Mouse (Mus musculus) limb, embryonic 11.5 days (tissue): ENCODE measurements at regions not wholly inside any gene's neighbourhood (a gene's known extent, or its start where the extent isn't known, plus 50 kb on each side); places are given as distances from the start of the nearest gene placed in this dataset.
"Not testable (repeated sequence)": the region's sequence is repeated elsewhere in the genome, so short reads cannot be mapped to it uniquely, and the experiment has no call there.

ENCODE experiments used
- ATAC-seq: fragments of 200-750 bp; cut with Nextera tagmentation; 2 replicates; pipeline ENCODE4 v1.8.0; 2017; ENCODE audit warnings: low read depth; ENCODE audit not compliant: insufficient number of reproducible peaks, low FRiP score, low TSS enrichment
- DNase-seq: peaks from one replicate; pipeline ENCODE4 v3.0.0-alpha.2; 2015; ENCODE audit warnings: low spot score
- H3K27ac ChIP-seq: fragments of 300-500 bp; sonication (generic); replicated peaks from 2 replicates; pipeline ENCODE4 v1.5.1; 2014; ENCODE audit warnings: low read depth, mild to moderate bottlenecking, low read length
- H3K27me3 ChIP-seq: fragments of 300-500 bp; sonication (generic); 2 replicates; pipeline ENCODE4 v1.6.1; 2014; ENCODE audit warnings: mild to moderate bottlenecking, low read length, mixed read lengths; ENCODE audit not compliant: control insufficient read depth, insufficient read depth
- H3K36me3 ChIP-seq: fragments of 300-500 bp; sonication (generic); 2 replicates; pipeline ENCODE4 v1.6.1; 2014; ENCODE audit warnings: mild to moderate bottlenecking, low read length, moderate library complexity, mixed read lengths; ENCODE audit not compliant: control insufficient read depth, insufficient read depth
- H3K4me1 ChIP-seq: fragments of 300-500 bp; sonication (generic); 2 replicates; pipeline ENCODE4 v1.6.1; 2014; ENCODE audit warnings: low read length, mixed read lengths; ENCODE audit not compliant: control insufficient read depth, insufficient read depth
- H3K4me2 ChIP-seq: fragments of 300-500 bp; sonication (generic); 2 replicates; pipeline ENCODE4 v1.6.1; 2014; ENCODE audit warnings: low read depth, mild to moderate bottlenecking, moderate library complexity; ENCODE audit not compliant: severe bottlenecking
- H3K4me3 ChIP-seq: fragments of 300-500 bp; sonication (generic); 2 replicates; pipeline ENCODE4 v1.5.1; 2014; ENCODE audit warnings: low read depth, low read length
- H3K9ac ChIP-seq: fragments of 300-500 bp; sonication (generic); 2 replicates; pipeline ENCODE4 v1.6.1; 2014; ENCODE audit warnings: mild to moderate bottlenecking, low read length
- H3K9me3 ChIP-seq: fragments of 300-500 bp; sonication (generic); 2 replicates; pipeline ENCODE4 v1.6.1; 2016; ENCODE audit warnings: low read length; ENCODE audit not compliant: control insufficient read depth
- WGBS: fragments of 180-500 bp; shearing (Covaris S2); extraction: QIAGEN DNeasy Blood & Tissue Kit; methylation state at CpG from one replicate; pipeline ENCODE4 v1.1.7; 2014; 5-methylcytosine and 5-hydroxymethylcytosine counted together

GRCm38 (mm10) chr10:118053037-118053436, 88.6 kb upstream of the Mdm1 start:
- H3K4me2 ChIP-seq, result no peak overlapping the region
- H3K9ac ChIP-seq, result no peak overlapping the region
- H3K27me3 ChIP-seq, result no peaks in the 10 kb centered on the region
- H3K9me3 ChIP-seq, result no peaks in the 10 kb centered on the region
- WGBS, result 93% methylated on average over 5 of the region's 5 CpGs
- H3K36me3 ChIP-seq, result no peaks in the 10 kb centered on the region
- no peaks in the 10 kb centered on the region for H3K4me1 ChIP-seq
- ATAC-seq (no peak), DNase-seq (no peak)
- no peak overlapping the region for H3K27ac ChIP-seq
- H3K4me3 ChIP-seq, result no peak overlapping the region

- no peak for DNase-seq
- Histone ChIP-seq H3K4me3 (no peak overlapping the region), H3K27me3 (no peaks in the 10 kb centered on the region), H3K4me1 (no peaks in the 10 kb centered on the region), H3K27ac (no peak overlapping the region), H3K4me2 (no peak overlapping the region), H3K36me3 (no peaks in the 10 kb centered on the region), H3K9me3 (no peaks in the 10 kb centered on the region), H3K9ac (no peak overlapping the region)
- 52% methylated on average over 9 of the region's 9 CpGs for WGBS
- ATAC-seq, result no peak
Observed at GRCm38 (mm10) chr10:118056789-118057271, 84.8 kb upstream of the Mdm1 start.

- H3K4me3 ChIP-seq, result no peak overlapping the region
- H3K27me3 ChIP-seq, result no peaks in the 10 kb centered on the region
- ATAC-seq, result no peak
- no peak overlapping the region for H3K9ac ChIP-seq
- no peaks in the 10 kb centered on the region for H3K9me3 ChIP-seq
- DNase-seq, result no peak
- 79% methylated on average over 3 of the region's 3 CpGs for WGBS
- no peaks in the 10 kb centered on the region for H3K4me1 ChIP-seq
- H3K27ac ChIP-seq, result no peak overlapping the region
- no peaks in the 10 kb centered on the region for H3K36me3 ChIP-seq
- H3K4me2 ChIP-seq, result no peak overlapping the region
Observed at GRCm38 (mm10) chr10:118057516-118057915, 84.1 kb upstream of the Mdm1 start.

GRCm38 (mm10) chr10:118064816-118065216, 76.8 kb upstream of the Mdm1 start:
- Histone ChIP-seq H3K27ac (no peak overlapping the region), H3K36me3 (no peaks in the 10 kb centered on the region), H3K4me1 (no peaks in the 10 kb centered on the region), H3K4me3 (no peak overlapping the region), H3K4me2 (no peak overlapping the region), H3K9ac (no peak overlapping the region), H3K9me3 (no peaks in the 10 kb centered on the region), H3K27me3 (no peaks in the 10 kb centered on the region)
- no peak for DNase-seq
- no peak for ATAC-seq
- WGBS, result 78% methylated on average over 7 of the region's 7 CpGs

- not testable (repeated sequence) for H3K36me3 ChIP-seq, H3K9me3 ChIP-seq, H3K4me3 ChIP-seq, H3K4me2 ChIP-seq, H3K9ac ChIP-seq, H3K27ac ChIP-seq, H3K4me1 ChIP-seq, H3K27me3 ChIP-seq, ATAC-seq, DNase-seq
- 96% methylated on average over 9 of the region's 11 CpGs for WGBS
Observed at GRCm38 (mm10) chr10:118076341-118076740, 65.3 kb upstream of the Mdm1 start.

- Histone ChIP-seq H3K9me3 (no peaks in the 10 kb centered on the region), H3K27me3 (no peaks in the 10 kb centered on the region), H3K9ac (no peak overlapping the region), H3K4me1 (no peaks in the 10 kb centered on the region), H3K4me2 (no peak overlapping the region), H3K36me3 (no peaks in the 10 kb centered on the region), H3K27ac (no peak overlapping the region), H3K4me3 (no peak overlapping the region)
- 90% methylated on average over 5 of the region's 5 CpGs for WGBS
- ATAC-seq, result no peak
- no peak for DNase-seq
Observed at GRCm38 (mm10) chr10:118081636-118082166, 59.9 kb upstream of the Mdm1 start.

- H3K4me3 ChIP-seq, result no peak overlapping the region
- no peaks in the 10 kb centered on the region for H3K27me3 ChIP-seq
- H3K36me3 ChIP-seq, result no peaks in the 10 kb centered on the region
- 89% methylated on average over 13 of the region's 13 CpGs for whole genome bisulfite sequencing
- H3K9me3 ChIP-seq, result no peaks in the 10 kb centered on the region
- no peak overlapping the region for H3K9ac ChIP-seq
- no peak for ATAC-seq
- no peaks in the 10 kb centered on the region; the same call in 1 of the 2 replicates for H3K4me1 ChIP-seq
- no peak overlapping the region for H3K4me2 ChIP-seq
- no peak for DNase-seq
- no peak overlapping the region for H3K27ac ChIP-seq
Observed at GRCm38 (mm10) chr10:118083035-118083720, 58.4 kb upstream of the Mdm1 start.

GRCm38 (mm10) chr10:118083721-118084075, 57.9 kb upstream of the Mdm1 start:
- Histone ChIP-seq H3K27me3 (no peaks in the 10 kb centered on the region), H3K9ac (no peak overlapping the region), H3K36me3 (no peaks in the 10 kb centered on the region), H3K4me1 (no peaks in the 10 kb centered on the region; the same call in 1 of the 2 replicates), H3K4me2 (no peak overlapping the region), H3K4me3 (no peak overlapping the region), H3K9me3 (no peaks in the 10 kb centered on the region), H3K27ac (no peak overlapping the region)
- ATAC-seq (no peak), DNase-seq (no peak)
- 89% methylated on average over 8 of the region's 8 CpGs for WGBS
